24 mouse cellular contexts compared by ENCODE assay signal in genomic region chr8:103306476-103307183, GRCm38 (mm10).
DNase-seq lines count a peak whose midpoint lies in the region; ATAC-seq lines count a peak whose summit lies in the region.
"Had no signal": no experiment of that assay in that cellular context is flagged by ENCODE, and none has a peak within 500 bp of the region (broad histone marks: within the 10 kb centered on the region; RNA-seq: fewer than 3 reads in every experiment).

No protein-coding gene starts in this region.

- no peaks in the 10 kb centered on the region for H3K27me3 ChIP-seq in midbrain, embryonic 11.5 days (ENCODE audit: control insufficient read depth, insufficient read depth, low read length)
- H3K27me3 ChIP-seq in midbrain, embryonic 15.5 days (replicated peaks): no peaks in the 10 kb centered on the region
- H3K27me3 ChIP-seq: heart, embryonic 13.5 days; kidney, embryonic 15.5 days; neural tube, embryonic 15.5 days had no signal

- no peaks in the 10 kb centered on the region for H3K9me3 ChIP-seq in midbrain, embryonic 11.5 days (ENCODE audit: control insufficient read depth, low read length)
- no peaks in the 10 kb centered on the region for H3K9me3 ChIP-seq in midbrain, embryonic 15.5 days
- H3K9me3 ChIP-seq: forebrain, embryonic 15.5 days; heart, embryonic 13.5 days; kidney, embryonic 15.5 days; midbrain, embryonic 10.5 days; neural tube, embryonic 15.5 days had no signal

- H3K27ac ChIP-seq in midbrain, embryonic 11.5 days (ENCODE audit: low read depth, low read length): no peak overlapping the region
- H3K27ac ChIP-seq in midbrain, embryonic 15.5 days: no peak overlapping the region
- H3K27ac ChIP-seq: forebrain, embryonic 15.5 days; heart, embryonic 13.5 days; hindbrain, postnatal 0 days; kidney, embryonic 15.5 days; midbrain, embryonic 10.5 days; neural tube, embryonic 15.5 days had no signal

- H3K4me1 ChIP-seq in midbrain, embryonic 11.5 days (ENCODE audit: control insufficient read depth, insufficient read depth, low read length): no peaks in the 10 kb centered on the region
- H3K4me1 ChIP-seq in midbrain, embryonic 15.5 days: no peaks in the 10 kb centered on the region
- H3K4me1 ChIP-seq: forebrain, embryonic 15.5 days; heart, embryonic 13.5 days; kidney, embryonic 15.5 days; midbrain, embryonic 10.5 days; neural tube, embryonic 15.5 days had no signal

- no peak overlapping the region for H3K9ac ChIP-seq in midbrain, embryonic 11.5 days (ENCODE audit: low read length)
- no peak overlapping the region for H3K9ac ChIP-seq in midbrain, embryonic 15.5 days
- H3K9ac ChIP-seq: forebrain, embryonic 15.5 days; heart, embryonic 13.5 days; kidney, embryonic 15.5 days; neural tube, embryonic 15.5 days had no signal

- no peak overlapping the region for H3K4me2 ChIP-seq in midbrain, embryonic 11.5 days
- H3K4me2 ChIP-seq in midbrain, embryonic 15.5 days: no peak overlapping the region
- H3K4me2 ChIP-seq: forebrain, embryonic 15.5 days; heart, embryonic 13.5 days; kidney, embryonic 15.5 days; neural tube, embryonic 15.5 days had no signal

- H3K36me3 ChIP-seq in midbrain, embryonic 11.5 days (ENCODE audit: control insufficient read depth, insufficient read depth, low read length): no peaks in the 10 kb centered on the region
- no peaks in the 10 kb centered on the region for H3K36me3 ChIP-seq in midbrain, embryonic 15.5 days (replicated peaks)
- H3K36me3 ChIP-seq: forebrain, embryonic 15.5 days; heart, embryonic 13.5 days; kidney, embryonic 15.5 days; midbrain, embryonic 10.5 days; neural tube, embryonic 15.5 days had no signal

- peak; percentile 31 to 46 for DNase-seq in cerebellum, postnatal 10 days
- no peak for DNase-seq in cerebellum, adult 11-12 months
- peak; percentile 44 for DNase-seq in midbrain, embryonic 11.5 days (ENCODE audit: low spot score, missing footprints)
- DNase-seq in hindlimb bud, embryonic 11.5 days (ENCODE audit: extremely low spot score, low read depth, low spot score): peak; percentile 33
- DNase-seq in urinary bladder, postnatal 10 days (ENCODE audit: low spot score): no peak
- DNase-seq in gastrocnemius, adult 8-10 months (ENCODE audit: low spot score in 2 of 2): no peak
- DNase-seq: adrenal gland, postnatal 25 days; cerebellum, adult 9-11 months; gastrocnemius, postnatal 25 days; heart, adult 18-20 months; heart, postnatal 14 days; kidney, postnatal 36 days; layer of hippocampus, postnatal 36 days; right cerebral cortex, postnatal 14 days; spleen, adult 18-20 months had no signal

- ATAC-seq in midbrain, embryonic 11.5 days (ENCODE audit: low FRiP score): no peak
- ATAC-seq in midbrain, embryonic 15.5 days (replicated peaks): no peak
- ATAC-seq: forebrain, embryonic 15.5 days; hindbrain, postnatal 0 days; intestine, postnatal 0 days; lung, postnatal 0 days had no signal

- WGBS in midbrain, embryonic 11.5 days: 66% methylated on average over 1 of the region's 1 CpGs
- 70% methylated on average over 1 of the region's 1 CpGs for WGBS in midbrain, embryonic 15.5 days

- H3K4me3 ChIP-seq in midbrain, embryonic 11.5 days (ENCODE audit: low read depth, low read length): no peak overlapping the region
- H3K4me3 ChIP-seq in midbrain, embryonic 15.5 days: no peak overlapping the region
- H3K4me3 ChIP-seq: forebrain, embryonic 15.5 days; heart, embryonic 13.5 days; kidney, embryonic 15.5 days; midbrain, embryonic 10.5 days; neural tube, embryonic 15.5 days had no signal

Comparison
In these comparisons a context has a peak if more than half of its experiments do, and no peak if none do; other contexts are left out.
1. DNase-seq: peak in cerebellum, postnatal 10 days (2 of 2), midbrain, embryonic 11.5 days (single experiment) and hindlimb bud, embryonic 11.5 days (single experiment); none in cerebellum, adult 11-12 months (single experiment), urinary bladder, postnatal 10 days (single experiment) and gastrocnemius, adult 8-10 months (0 of 2).